Mouse (Mus musculus) limb, embryonic 14.5 days (tissue): ENCODE measurements around the gene Gtpbp2. TPM values are rescaled to one million over a fixed set of nuclear protein-coding genes. Genes with fewer than 3 reads are reported as not detected.

Source experiments
- ATAC-seq: fragments of 200-750 bp; cut with Nextera tagmentation; 2 replicates; pipeline ENCODE4 v1.8.0; 2017; ENCODE audit warnings: low read depth, moderate number of reproducible peaks, moderate TSS enrichment; ENCODE audit not compliant: low FRiP score
- DNase-seq: peaks from one replicate; pipeline ENCODE4 v3.0.0-alpha.2; 2015; ENCODE audit warnings: low spot score
- H3K27ac ChIP-seq: fragments of 300-500 bp; sonication (generic); replicated peaks from 2 replicates; pipeline ENCODE4 v1.5.1; 2014; ENCODE audit warnings: low read depth, mild to moderate bottlenecking, low read length, moderate library complexity, mixed read lengths
- H3K27me3 ChIP-seq: fragments of 300-500 bp; sonication (generic); 2 replicates; pipeline ENCODE4 v1.6.1; 2014; ENCODE audit warnings: low read length, mixed read lengths; ENCODE audit not compliant: control insufficient read depth, insufficient read depth
- H3K36me3 ChIP-seq: fragments of 300-500 bp; sonication (generic); 2 replicates; pipeline ENCODE4 v1.6.1; 2014; ENCODE audit warnings: mild to moderate bottlenecking, low read length, moderate library complexity, mixed read lengths; ENCODE audit not compliant: control insufficient read depth, insufficient read depth
- H3K4me1 ChIP-seq: fragments of 300-500 bp; sonication (generic); 2 replicates; pipeline ENCODE4 v1.6.1; 2014; ENCODE audit warnings: antibody characterized with exemption, low read length, mixed read lengths; ENCODE audit not compliant: control insufficient read depth, insufficient read depth
- H3K4me2 ChIP-seq: fragments of 300-500 bp; sonication (generic); replicated peaks from 2 replicates; pipeline ENCODE4 v1.6.1; 2014; ENCODE audit warnings: low read depth, mild to moderate bottlenecking, low read length, moderate library complexity; ENCODE audit not compliant: severe bottlenecking
- H3K4me3 ChIP-seq: fragments of 300-500 bp; sonication (generic); replicated peaks from 2 replicates; pipeline ENCODE4 v1.5.1; 2014; ENCODE audit warnings: low read length
- H3K9ac ChIP-seq: fragments of 300-500 bp; sonication (generic); 2 replicates; pipeline ENCODE4 v1.6.1; 2014; ENCODE audit warnings: mild to moderate bottlenecking, low read depth, low read length, moderate library complexity; ENCODE audit not compliant: severe bottlenecking
- H3K9me3 ChIP-seq: fragments of 300-500 bp; sonication (generic); 2 replicates; pipeline ENCODE4 v1.6.1; 2016; ENCODE audit warnings: low read length; ENCODE audit not compliant: control insufficient read depth
- POLR2A ChIP-seq: fragments of 200-500 bp; IDR thresholded peaks from 2 replicates; pipeline ENCODE4 v1.8.0; 2012; ENCODE audit warnings: inconsistent platforms, mild to moderate bottlenecking, moderate library complexity, borderline replicate concordance; ENCODE audit not compliant: insufficient read depth, insufficient read length; ENCODE audit errors: extremely low read depth
- WGBS: fragments of 180-500 bp; shearing (Covaris S2); extraction: QIAGEN DNeasy Blood & Tissue Kit; methylation state at CpG from one replicate; pipeline ENCODE4 v1.1.7; 2014; 5-methylcytosine and 5-hydroxymethylcytosine counted together
- polyA plus RNA-seq, 2 experiments: library from polyadenylated mRNA; depleted of rRNA in 1 of 2; stranded (reverse) in 1 of 2; unstranded in 1 of 2; fragments of >200 nt; fragmentation: Nextera tagmentation in 1 of 2; extraction: Ambion mirVana in 1 of 2; gene quantifications; 2 replicates each; pipeline versions ENCODE4 v1.2.1 to v1.2.3; 2012 to 2014

The Gtpbp2 gene
- polyA plus RNA-seq, 2 experiments, result 29.8 to 166 TPM

- Histone ChIP-seq H3K4me1 (peaks cover 7% of the 10 kb centered on the region; the same call in 1 of the 2 replicates), H3K27me3 (no peaks in the 10 kb centered on the region), H3K36me3 (no peaks in the 10 kb centered on the region), H3K4me3 (no peak overlapping the region), H3K9me3 (no peaks in the 10 kb centered on the region), H3K4me2 (no peak overlapping the region), H3K9ac (no peak overlapping the region), H3K27ac (no peak overlapping the region)
- no peak for ATAC-seq
- no peak for DNase-seq
- WGBS, result 98% methylated on average over 3 of the region's 3 CpGs
- TF ChIP-seq POLR2A, result no peak
Measured at GRCm38 (mm10) chr17:46154336-46154735, 6.5 kb upstream of the Gtpbp2 start.

GRCm38 (mm10) chr17:46156680-46157079, 4.2 kb upstream of the Gtpbp2 start:
- Histone ChIP-seq H3K9me3 (no peaks in the 10 kb centered on the region), H3K27me3 (no peaks in the 10 kb centered on the region), H3K36me3 (no peaks in the 10 kb centered on the region), H3K27ac (no peak overlapping the region), H3K4me2 (no peak overlapping the region), H3K4me3 (no peak overlapping the region), H3K9ac (no peak overlapping the region), H3K4me1 (peaks cover 8% of the 10 kb centered on the region; the same call in 1 of the 2 replicates)
- WGBS, result 80% methylated on average over 5 of the region's 5 CpGs
- TF ChIP-seq POLR2A, result no peak
- no peak for ATAC-seq
- DNase-seq, result no peak

- Histone ChIP-seq H3K4me2 (no peak overlapping the region), H3K27me3 (no peaks in the 10 kb centered on the region), H3K4me1 (peaks cover 13% of the 10 kb centered on the region; the same call in 1 of the 2 replicates), H3K27ac (no peak overlapping the region), H3K4me3 (no peak overlapping the region), H3K9me3 (no peaks in the 10 kb centered on the region), H3K36me3 (no peaks in the 10 kb centered on the region), H3K9ac (no peak overlapping the region)
- 87% methylated on average over 8 of the region's 8 CpGs for WGBS
- DNase-seq (no peak), ATAC-seq (no peak)
- TF ChIP-seq POLR2A, result no peak
Measured at GRCm38 (mm10) chr17:46157131-46157530, 3.7 kb upstream of the Gtpbp2 start.

- Histone ChIP-seq H3K27ac (no peak overlapping the region), H3K36me3 (peaks cover 6% of the 10 kb centered on the region), H3K4me1 (peaks cover 16% of the 10 kb centered on the region), H3K4me3 (no peak overlapping the region), H3K9me3 (no peaks in the 10 kb centered on the region), H3K9ac (no peak overlapping the region), H3K4me2 (no peak overlapping the region), H3K27me3 (no peaks in the 10 kb centered on the region)
- WGBS, result 65% methylated on average over 2 of the region's 2 CpGs
- TF ChIP-seq POLR2A, result no peak
- DNase-seq (no peak), ATAC-seq (no peak)
Measured at GRCm38 (mm10) chr17:46159236-46159635, 1.6 kb upstream of the Gtpbp2 start.

- Histone ChIP-seq H3K9ac (peak overlapping the region; percentile 82), H3K9me3 (no peaks in the 10 kb centered on the region), H3K4me2 (peak overlapping the region; percentile 92), H3K27me3 (no peaks in the 10 kb centered on the region), H3K4me1 (peaks cover 16% of the 10 kb centered on the region), H3K4me3 (peak overlapping the region; percentile 82), H3K27ac (peak overlapping the region; percentile 61), H3K36me3 (peaks cover 15% of the 10 kb centered on the region)
- TF ChIP-seq POLR2A, result no peak
- 1% methylated on average over 16 of the region's 16 CpGs for WGBS
- DNase-seq, result peak; percentile 96
- ATAC-seq, result peak; percentile 73
Measured at GRCm38 (mm10) chr17:46160090-46160662, 656 bp upstream of the Gtpbp2 start.
